Mouse (Mus musculus): ENCODE data around the gene Atg14.

DNA sequence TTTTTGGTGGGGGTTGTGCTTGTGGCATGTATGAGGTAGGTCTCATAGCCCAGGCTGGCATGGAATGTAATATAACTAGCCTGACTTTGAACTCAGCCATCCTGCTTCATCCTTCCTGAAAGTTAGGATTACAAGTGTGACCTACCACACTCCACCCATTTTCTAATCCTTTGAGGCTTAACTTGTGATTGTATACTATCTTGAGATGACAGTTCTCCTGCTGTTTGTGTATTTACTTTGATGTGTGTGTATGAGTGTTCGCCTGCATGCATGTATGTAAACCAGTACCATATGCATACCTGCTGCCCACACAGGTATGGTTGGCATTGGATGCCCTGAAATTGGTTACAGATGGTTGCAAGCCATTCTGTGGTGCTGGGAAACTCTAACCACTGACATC lies 48.8 kb downstream of the Atg14 start:
- no peak for TF ChIP-seq POLR2A (IDR thresholded peaks at IDR 0.05; ENCODE audit: control insufficient read depth, low read depth, low read length)
- TF ChIP-seq CTCF (IDR thresholded peaks at IDR 0.05; ENCODE audit: control insufficient read depth, insufficient read depth, insufficient replicate concordance, low read depth, low read length) = no peak
